Mouse (Mus musculus) neural tube, embryonic 14.5 days (tissue): ENCODE measurements around the gene Gm21988. TPM values are rescaled to one million over a fixed set of nuclear protein-coding genes. Genes with fewer than 3 reads are reported as not detected.

ENCODE experiments used
- ATAC-seq: fragments of 200-750 bp; cut with Nextera tagmentation; 2 replicates; pipeline ENCODE4 v1.8.0; 2017; ENCODE audit warnings: low read depth, mild to moderate bottlenecking, moderate TSS enrichment, moderate library complexity
- H3K27ac ChIP-seq: fragments of 300-500 bp; sonication (generic); 2 replicates; pipeline ENCODE4 v1.5.1; 2014; ENCODE audit warnings: low read depth, mild to moderate bottlenecking, control low read depth, low read length, moderate library complexity, mixed read lengths
- H3K27me3 ChIP-seq: fragments of 300-500 bp; sonication (generic); 2 replicates; pipeline ENCODE4 v1.6.1; 2014; ENCODE audit warnings: low read length; ENCODE audit not compliant: control insufficient read depth, insufficient read depth
- H3K36me3 ChIP-seq: fragments of 300-500 bp; sonication (generic); 2 replicates; pipeline ENCODE4 v1.6.1; 2014; ENCODE audit warnings: low read length, mixed read lengths; ENCODE audit not compliant: control insufficient read depth, insufficient read depth
- H3K4me1 ChIP-seq: fragments of 300-500 bp; sonication (generic); 2 replicates; pipeline ENCODE4 v1.6.1; 2014; ENCODE audit warnings: low read length; ENCODE audit not compliant: control insufficient read depth, insufficient read depth
- H3K4me2 ChIP-seq: fragments of 300-500 bp; sonication (generic); 2 replicates; pipeline ENCODE4 v1.6.1; 2014; ENCODE audit warnings: mild to moderate bottlenecking, low read depth, low read length, control low read depth
- H3K4me3 ChIP-seq: fragments of 300-500 bp; sonication (generic); 2 replicates; pipeline ENCODE4 v1.5.1; 2014; ENCODE audit warnings: low read depth, low read length, control low read depth, mixed read lengths
- H3K9ac ChIP-seq: fragments of 300-500 bp; sonication (generic); replicated peaks from 2 replicates; pipeline ENCODE4 v1.6.1; 2014; ENCODE audit warnings: low read depth, mild to moderate bottlenecking, control low read depth, low read length, mixed read lengths
- H3K9me3 ChIP-seq: fragments of 300-500 bp; sonication (generic); 2 replicates; pipeline ENCODE4 v1.6.1; 2016; ENCODE audit warnings: low read length; ENCODE audit not compliant: control insufficient read depth
- WGBS: fragments of 180-500 bp; shearing (Covaris S2); extraction: QIAGEN DNeasy Blood & Tissue Kit; methylation state at CpG from one replicate; pipeline ENCODE4 v1.1.7; 2014; 5-methylcytosine and 5-hydroxymethylcytosine counted together
- polyA plus RNA-seq: library from polyadenylated mRNA; unstranded; fragments of >200 nt; fragmentation: Nextera tagmentation; extraction: Ambion mirVana; gene quantifications from 2 replicates; pipeline ENCODE4 v1.2.1, GENCODE M21; 2014

Gene Gm21988
- polyA plus RNA-seq, 1 experiment from 2014 or later: 12.7 TPM

GRCm38 (mm10) chr11:70223724-70224123 is 15.9 kb downstream of the Gm21988 start:
- Histone ChIP-seq H3K36me3 (no peaks in the 10 kb centered on the region), H3K4me2 (no peak overlapping the region), H3K4me1 (peaks cover 21% of the 10 kb centered on the region), H3K27me3 (peaks cover 7% of the 10 kb centered on the region), H3K9me3 (no peaks in the 10 kb centered on the region), H3K4me3 (no peak overlapping the region), H3K9ac (no peak overlapping the region), H3K27ac (no peak overlapping the region)
- ATAC-seq: no peak
- 87% methylated on average over 9 of the region's 9 CpGs for WGBS

GRCm38 (mm10) chr11:70221603-70222500 is 17.8 kb downstream of the Gm21988 start:
- Histone ChIP-seq H3K9ac (peak overlapping the region; percentile 76), H3K4me2 (peak overlapping the region; percentile 91), H3K9me3 (no peaks in the 10 kb centered on the region), H3K4me1 (peaks cover 26% of the 10 kb centered on the region), H3K27me3 (peaks cover 3% of the 10 kb centered on the region; the same call in 1 of the 2 replicates), H3K36me3 (no peaks in the 10 kb centered on the region), H3K27ac (peak overlapping the region; percentile 81), H3K4me3 (peak overlapping the region; percentile 59)
- 8% methylated on average over 14 of the region's 14 CpGs for WGBS
- no peak for ATAC-seq

GRCm38 (mm10) chr11:70220731-70221602 is 18.7 kb downstream of the Gm21988 start, which contains the start of gene Slc16a13:
Gene Slc16a13 (minus strand): TSS chr11:70221064.
- Histone ChIP-seq H3K9ac (peak within 1 kb of the TSS; percentile 76), H3K27me3 (peaks cover 12% of the 10 kb centered on the region), H3K4me1 (peaks cover 23% of the 10 kb centered on the region), H3K4me3 (peak within 1 kb of the TSS; percentile 59), H3K27ac (peak within 1 kb of the TSS; percentile 88), H3K36me3 (no peaks in the 10 kb centered on the region), H3K4me2 (peak within 1 kb of the TSS; percentile 91), H3K9me3 (no peaks in the 10 kb centered on the region)
- peak; percentile 94 for ATAC-seq
- WGBS: under 1% methylated on average over 28 of the region's 28 CpGs

- H3K9ac ChIP-seq: peak overlapping the region; percentile 76
- H3K27me3 ChIP-seq: peaks cover 18% of the 10 kb centered on the region
- under 1% methylated on average over 24 of the region's 24 CpGs for WGBS
- peaks cover 23% of the 10 kb centered on the region for H3K4me1 ChIP-seq
- H3K9me3 ChIP-seq: no peaks in the 10 kb centered on the region
- no peak for ATAC-seq
- H3K36me3 ChIP-seq: no peaks in the 10 kb centered on the region
- H3K4me2 ChIP-seq: peak overlapping the region; percentile 91
- peak overlapping the region; percentile 59 for H3K4me3 ChIP-seq
- peak overlapping the region; percentile 88 for H3K27ac ChIP-seq
Observed at GRCm38 (mm10) chr11:70220323-70220722, 19.3 kb downstream of the Gm21988 start.

- WGBS: 55% methylated on average over 7 of the region's 7 CpGs
- ATAC-seq: no peak
- Histone ChIP-seq H3K4me3 (peak overlapping the region; percentile 59), H3K27ac (peak overlapping the region; percentile 88), H3K4me1 (peaks cover 23% of the 10 kb centered on the region), H3K27me3 (peaks cover 20% of the 10 kb centered on the region), H3K4me2 (peak overlapping the region; percentile 91), H3K9ac (peak overlapping the region; percentile 76), H3K9me3 (no peaks in the 10 kb centered on the region), H3K36me3 (no peaks in the 10 kb centered on the region)
Observed at GRCm38 (mm10) chr11:70219873-70220272, 19.8 kb downstream of the Gm21988 start.

GRCm38 (mm10) chr11:70218741-70219470 is 20.7 kb downstream of the Gm21988 start:
- Histone ChIP-seq H3K4me1 (peaks cover 30% of the 10 kb centered on the region), H3K9me3 (no peaks in the 10 kb centered on the region), H3K27ac (no peak overlapping the region), H3K4me3 (peak overlapping the region; percentile 59; the same call in 1 of the 2 replicates), H3K36me3 (no peaks in the 10 kb centered on the region), H3K27me3 (peaks cover 27% of the 10 kb centered on the region), H3K9ac (no peak overlapping the region), H3K4me2 (peak overlapping the region; percentile 91)
- ATAC-seq: no peak
- WGBS: 91% methylated on average over 15 of the region's 15 CpGs

- no peaks in the 10 kb centered on the region for H3K9me3 ChIP-seq
- H3K4me3 ChIP-seq: no peak overlapping the region
- peaks cover 35% of the 10 kb centered on the region for H3K4me1 ChIP-seq
- no peak overlapping the region for H3K4me2 ChIP-seq
- no peak for ATAC-seq
- WGBS: 98% methylated on average over 4 of the region's 4 CpGs
- H3K36me3 ChIP-seq: no peaks in the 10 kb centered on the region
- no peak overlapping the region for H3K9ac ChIP-seq
- H3K27me3 ChIP-seq: peaks cover 32% of the 10 kb centered on the region
- H3K27ac ChIP-seq: no peak overlapping the region
Observed at GRCm38 (mm10) chr11:70218039-70218438, 21.6 kb downstream of the Gm21988 start.

GRCm38 (mm10) chr11:70216103-70216502 is 23.5 kb downstream of the Gm21988 start:
- Histone ChIP-seq H3K4me1 (peaks cover 29% of the 10 kb centered on the region), H3K9me3 (no peaks in the 10 kb centered on the region), H3K4me2 (no peak overlapping the region), H3K27me3 (peaks cover 34% of the 10 kb centered on the region), H3K9ac (no peak overlapping the region), H3K27ac (no peak overlapping the region), H3K36me3 (no peaks in the 10 kb centered on the region), H3K4me3 (no peak overlapping the region)
- no peak for ATAC-seq
- 41% methylated on average over 3 of the region's 3 CpGs for WGBS
